Mouse (Mus musculus) forebrain, embryonic 13.5 days (tissue): ENCODE measurements around the gene Nectin1. TPM values are rescaled to one million over a fixed set of nuclear protein-coding genes. Genes with fewer than 3 reads are reported as not detected.

ENCODE experiments used
- ATAC-seq: fragments of 200-750 bp; cut with Nextera tagmentation; 2 replicates; pipeline ENCODE4 v1.8.0; 2017
- H3K27ac ChIP-seq: fragments of 300-500 bp; sonication (generic); 2 replicates; pipeline ENCODE4 v1.5.1; 2015; ENCODE audit warnings: inconsistent platforms, mild to moderate bottlenecking, moderate library complexity
- H3K27me3 ChIP-seq: fragments of 300-500 bp; sonication (generic); 2 replicates; pipeline ENCODE4 v1.6.1; 2015; ENCODE audit warnings: mild to moderate bottlenecking, inconsistent platforms
- H3K36me3 ChIP-seq: fragments of 300-500 bp; sonication (generic); 2 replicates; pipeline ENCODE4 v1.6.1; 2015; ENCODE audit warnings: mild to moderate bottlenecking, inconsistent platforms; ENCODE audit not compliant: poor library complexity, severe bottlenecking
- H3K4me1 ChIP-seq: fragments of 300-500 bp; sonication (generic); 2 replicates; pipeline ENCODE4 v1.6.1; 2015; ENCODE audit warnings: inconsistent platforms
- H3K4me2 ChIP-seq: fragments of 300-500 bp; sonication (generic); 2 replicates; pipeline ENCODE4 v1.6.1; 2015; ENCODE audit warnings: inconsistent platforms, mild to moderate bottlenecking, moderate library complexity
- H3K4me3 ChIP-seq: fragments of 300-500 bp; sonication (generic); 2 replicates; pipeline ENCODE4 v1.5.1; 2015; ENCODE audit warnings: mild to moderate bottlenecking, inconsistent platforms
- H3K9ac ChIP-seq: fragments of 300-500 bp; sonication (generic); 2 replicates; pipeline ENCODE4 v1.6.1; 2015; ENCODE audit warnings: mild to moderate bottlenecking, inconsistent platforms
- H3K9me3 ChIP-seq: fragments of 300-500 bp; sonication (generic); replicated peaks from 2 replicates; pipeline ENCODE4 v1.6.1; 2016; ENCODE audit warnings: inconsistent platforms
- WGBS: fragments of 180-500 bp; shearing (Covaris S2); methylation state at CpG from one replicate; pipeline ENCODE4 v1.1.7; 2015; 5-methylcytosine and 5-hydroxymethylcytosine counted together
- polyA plus RNA-seq: library from polyadenylated mRNA; unstranded; fragments of >200 nt; fragmentation: Nextera tagmentation; extraction: Ambion mirVana; gene quantifications from 2 replicates; pipeline ENCODE4 v1.2.1, GENCODE M21; 2015

Nectin1 gene
- polyA plus RNA-seq, 1 experiment from 2014 or later, result 8.8 TPM

DNA sequence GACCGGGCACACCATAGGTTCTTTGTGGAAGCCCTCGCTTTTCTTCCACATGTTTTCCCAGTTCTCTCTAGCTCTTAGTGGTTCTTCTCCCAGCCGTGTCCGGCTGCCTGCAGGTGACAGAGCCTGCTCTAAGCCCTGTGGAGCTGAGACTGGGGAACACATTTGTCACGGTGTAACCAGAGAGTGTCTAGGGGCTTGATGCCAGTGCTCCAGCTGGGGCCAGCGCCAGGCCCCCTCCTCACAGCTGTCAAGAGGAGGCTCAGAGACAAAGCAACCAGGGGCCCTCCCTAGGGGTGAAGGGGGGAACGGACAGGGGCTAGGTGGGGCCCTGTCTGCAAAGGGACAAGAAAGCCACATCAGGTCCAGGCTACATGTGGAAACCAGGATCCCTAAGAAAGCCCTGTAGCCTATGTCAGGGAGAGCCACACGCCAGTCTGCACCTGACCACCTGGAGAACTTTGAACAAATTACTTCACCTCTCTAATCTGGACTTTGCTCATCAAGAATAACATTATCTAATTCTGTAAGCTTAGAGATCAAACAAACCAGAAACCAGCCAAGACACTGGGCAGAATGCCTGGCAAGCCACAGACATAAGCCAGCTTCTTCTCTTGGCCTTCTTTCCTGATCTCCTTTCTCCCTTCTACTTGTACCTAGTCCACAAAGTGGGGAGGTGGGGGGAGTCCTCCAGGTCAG lies 82.9 kb downstream of the Nectin1 start:
- H3K9ac ChIP-seq, result no peak overlapping the region
- no peak overlapping the region for H3K27ac ChIP-seq
- H3K4me3 ChIP-seq, result no peak overlapping the region
- no peak for ATAC-seq
- H3K9me3 ChIP-seq, result no peaks in the 10 kb centered on the region
- no peaks in the 10 kb centered on the region for H3K36me3 ChIP-seq
- WGBS, result 36% methylated on average over 8 of the region's 8 CpGs
- H3K4me2 ChIP-seq, result no peak overlapping the region
- H3K4me1 ChIP-seq, result peaks cover 28% of the 10 kb centered on the region
- no peaks in the 10 kb centered on the region for H3K27me3 ChIP-seq

DNA sequence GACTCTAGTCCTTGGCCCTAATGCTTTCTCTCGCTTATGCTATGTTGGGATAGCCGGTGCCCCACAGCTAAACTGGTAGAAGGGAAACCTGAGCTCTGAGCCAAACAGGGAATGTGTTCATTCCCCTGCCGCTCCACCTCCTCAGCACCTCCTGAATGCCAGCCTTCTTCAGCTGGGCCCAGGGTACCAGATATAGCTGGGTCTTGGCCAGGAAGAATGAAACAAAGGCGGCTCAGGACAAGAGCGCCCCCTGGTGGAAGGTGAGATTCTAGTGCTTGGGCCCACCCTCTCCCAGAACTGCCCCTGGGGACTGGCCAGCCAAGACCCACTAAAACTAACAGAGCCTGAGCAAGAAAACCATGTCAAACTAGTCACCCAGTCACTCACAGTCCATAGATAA lies 83.8 kb downstream of the Nectin1 start:
- Histone ChIP-seq H3K9me3 (no peaks in the 10 kb centered on the region), H3K4me1 (peaks cover 28% of the 10 kb centered on the region), H3K27ac (no peak overlapping the region), H3K4me3 (no peak overlapping the region), H3K4me2 (no peak overlapping the region), H3K9ac (no peak overlapping the region), H3K36me3 (no peaks in the 10 kb centered on the region), H3K27me3 (no peaks in the 10 kb centered on the region)
- WGBS, result 49% methylated on average over 5 of the region's 5 CpGs
- no peak for ATAC-seq

DNA sequence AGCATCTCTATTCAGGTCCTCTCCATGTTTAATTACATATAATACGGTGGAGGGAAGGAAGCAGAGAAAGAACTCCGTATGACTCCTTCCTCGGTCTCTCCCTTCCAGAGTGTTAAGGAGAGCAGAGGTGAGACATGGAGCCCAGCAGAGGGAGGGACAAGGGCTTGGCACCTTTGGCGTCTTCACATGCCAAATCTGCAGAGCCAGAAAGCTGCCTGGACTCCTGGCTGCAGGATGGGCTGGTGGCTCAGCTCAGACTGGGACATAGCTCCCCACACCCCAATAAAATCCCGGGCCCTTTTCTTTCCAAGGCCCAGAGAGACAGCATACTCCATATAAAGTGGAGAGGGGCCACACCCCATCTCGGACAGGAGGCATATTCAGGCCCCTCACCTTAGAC lies 85.2 kb downstream of the Nectin1 start:
- Histone ChIP-seq H3K27me3 (no peaks in the 10 kb centered on the region), H3K9me3 (no peaks in the 10 kb centered on the region), H3K27ac (no peak overlapping the region), H3K4me2 (no peak overlapping the region), H3K4me3 (no peak overlapping the region), H3K36me3 (no peaks in the 10 kb centered on the region), H3K9ac (no peak overlapping the region), H3K4me1 (peaks cover 31% of the 10 kb centered on the region)
- 63% methylated on average over 6 of the region's 6 CpGs for WGBS
- no peak for ATAC-seq

DNA sequence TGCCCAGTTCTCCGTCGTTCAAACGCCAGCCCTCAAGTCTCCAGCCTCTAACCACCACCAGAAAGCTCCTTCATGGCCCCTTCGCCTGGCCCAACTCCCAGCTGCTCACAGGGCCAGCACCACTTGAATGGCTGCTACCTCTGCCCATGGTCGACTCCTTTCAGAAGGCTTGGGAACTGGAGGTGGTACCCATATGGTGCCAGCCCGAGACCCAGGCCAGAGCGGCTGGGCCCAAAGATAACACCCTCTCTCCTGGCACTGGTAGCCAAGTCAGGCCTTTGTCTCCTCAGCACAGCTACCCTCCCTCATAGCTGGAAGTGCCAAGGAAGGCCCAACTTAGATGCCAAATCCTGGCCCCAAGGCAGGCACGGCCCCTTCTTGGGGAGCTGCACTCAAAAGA lies 89.4 kb downstream of the Nectin1 start:
- Histone ChIP-seq H3K4me3 (no peak overlapping the region), H3K27me3 (no peaks in the 10 kb centered on the region; the same call in 1 of the 2 replicates), H3K9me3 (peaks cover 5% of the 10 kb centered on the region; the same call in 1 of the 2 replicates), H3K4me1 (peaks cover 17% of the 10 kb centered on the region), H3K36me3 (no peaks in the 10 kb centered on the region), H3K27ac (no peak overlapping the region), H3K4me2 (no peak overlapping the region), H3K9ac (no peak overlapping the region)
- 86% methylated on average over 8 of the region's 8 CpGs for WGBS
- ATAC-seq, result 0 out of 2 replicates have a peak, but pooled peaks have one; percentile 33

DNA sequence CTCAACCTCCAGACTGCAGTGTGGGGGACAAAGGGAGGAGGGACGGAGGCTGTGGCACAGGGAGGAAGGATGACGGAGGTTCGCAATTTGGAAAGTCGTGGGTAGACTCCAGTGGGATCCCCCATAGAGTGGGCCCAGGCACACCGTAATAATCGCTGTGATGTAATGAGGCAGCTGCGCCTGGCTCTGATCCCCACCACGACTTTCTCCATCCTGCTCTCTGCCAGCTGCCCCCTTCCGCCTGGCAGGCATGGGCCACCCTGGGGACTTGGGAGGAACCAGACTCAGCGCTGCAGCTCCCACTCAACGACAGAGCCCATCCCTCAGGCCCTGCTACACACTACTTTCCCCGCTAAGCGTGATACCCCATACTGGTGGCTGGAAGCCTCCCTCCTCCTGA lies 90.5 kb downstream of the Nectin1 start:
- Histone ChIP-seq H3K27me3 (no peaks in the 10 kb centered on the region; the same call in 1 of the 2 replicates), H3K9ac (no peak overlapping the region), H3K4me1 (peaks cover 8% of the 10 kb centered on the region; the same call in 1 of the 2 replicates), H3K4me2 (no peak overlapping the region), H3K9me3 (peaks cover 5% of the 10 kb centered on the region; the same call in 1 of the 2 replicates), H3K4me3 (no peak overlapping the region), H3K36me3 (no peaks in the 10 kb centered on the region), H3K27ac (no peak overlapping the region)
- ATAC-seq, result no peak
- 80% methylated on average over 13 of the region's 13 CpGs for WGBS

DNA sequence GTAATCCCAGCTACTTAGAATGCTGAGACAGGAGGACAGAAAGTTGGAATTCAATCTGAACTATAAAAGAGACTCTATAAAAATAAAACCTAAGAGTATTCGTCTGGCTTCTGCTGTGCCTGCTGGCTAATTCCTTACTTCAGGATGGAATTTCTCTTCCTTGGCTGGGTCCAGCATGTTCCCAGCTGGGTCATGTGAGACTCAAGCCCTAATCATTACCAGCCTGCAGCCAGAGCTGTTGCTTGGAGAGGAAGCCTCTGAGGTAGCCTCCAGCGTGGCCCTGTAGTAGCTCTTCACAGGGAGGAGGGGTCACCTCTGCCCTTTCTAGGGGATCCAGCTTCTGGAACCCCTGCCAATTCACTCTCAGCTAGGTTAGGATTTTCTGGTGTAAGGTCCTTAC lies 94.8 kb downstream of the Nectin1 start:
- 73% methylated on average over 2 of the region's 2 CpGs for WGBS
- Histone ChIP-seq H3K9ac (no peak overlapping the region), H3K9me3 (peaks cover 5% of the 10 kb centered on the region; the same call in 1 of the 2 replicates), H3K27ac (no peak overlapping the region), H3K27me3 (no peaks in the 10 kb centered on the region; the same call in 1 of the 2 replicates), H3K36me3 (no peaks in the 10 kb centered on the region), H3K4me1 (peaks cover 24% of the 10 kb centered on the region), H3K4me3 (no peak overlapping the region), H3K4me2 (no peak overlapping the region)
- ATAC-seq, result no peak

DNA sequence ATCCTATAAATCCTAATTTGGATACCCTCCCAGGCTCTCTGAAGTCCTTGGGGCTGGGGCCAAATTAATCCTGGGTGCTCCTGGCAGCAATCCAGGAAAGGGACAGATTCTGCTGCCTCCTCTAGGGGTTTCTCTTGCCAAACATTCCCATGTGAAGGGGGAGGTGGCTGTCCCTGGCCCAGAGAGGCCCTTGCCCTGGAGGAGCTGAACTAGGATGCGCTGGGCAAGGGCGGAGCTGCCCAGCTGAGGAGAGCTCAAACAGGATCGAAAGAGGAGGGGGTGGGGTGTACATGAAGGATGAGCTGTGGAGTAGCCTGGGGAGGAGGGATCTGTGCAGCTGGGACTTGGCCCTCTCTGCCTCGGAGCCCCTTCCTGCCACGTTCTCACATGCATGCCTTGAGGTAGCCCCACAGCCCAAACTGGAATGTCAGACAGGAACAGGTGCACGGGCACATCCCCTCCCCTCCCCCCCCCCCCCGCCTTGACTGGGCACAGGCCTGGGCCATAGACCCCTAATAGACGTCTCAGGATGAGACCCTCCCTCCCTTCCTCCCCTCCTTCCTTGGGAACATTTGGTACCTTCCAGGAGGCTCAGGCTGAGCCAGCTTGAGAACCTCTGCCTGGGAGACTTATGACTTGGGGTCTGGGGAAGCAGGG lies 99.3 kb downstream of the Nectin1 start:
- Histone ChIP-seq H3K27ac (no peak overlapping the region), H3K9me3 (peaks cover 2% of the 10 kb centered on the region; the same call in 1 of the 2 replicates), H3K36me3 (no peaks in the 10 kb centered on the region), H3K9ac (peak overlapping the region; percentile 43; the same call in 1 of the 2 replicates), H3K4me2 (peak overlapping the region; percentile 20; the same call in 1 of the 2 replicates), H3K4me3 (no peak overlapping the region), H3K4me1 (peaks cover 42% of the 10 kb centered on the region), H3K27me3 (peaks cover 13% of the 10 kb centered on the region; the same call in 1 of the 2 replicates)
- peak; percentile 62 for ATAC-seq
- 2% methylated on average over 5 of the region's 8 CpGs for WGBS

DNA sequence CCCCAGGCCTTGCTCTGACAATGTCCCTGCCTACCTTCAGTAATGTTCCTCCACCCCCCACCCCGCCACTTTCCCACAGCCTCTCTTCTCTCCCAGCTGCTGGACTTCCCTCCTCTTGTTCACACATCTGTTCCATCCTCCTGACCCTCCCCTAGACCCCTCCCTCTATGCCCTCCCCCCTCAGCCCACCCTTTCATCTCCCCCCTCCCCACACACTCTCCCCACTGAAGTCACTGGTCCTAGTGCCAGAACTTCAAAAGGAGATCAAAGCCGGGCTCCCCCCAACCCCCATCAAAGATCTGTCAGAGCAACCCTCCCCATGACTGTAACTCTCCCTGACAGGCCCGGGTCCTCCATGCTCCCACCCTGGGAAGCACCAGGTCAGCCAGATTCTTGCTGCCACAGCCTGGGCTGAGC lies 99.9 kb downstream of the Nectin1 start:
- peaks cover 42% of the 10 kb centered on the region for H3K4me1 ChIP-seq
- no peak; the same call in 1 of the 2 replicates for ATAC-seq
- no peaks in the 10 kb centered on the region for H3K9me3 ChIP-seq
- no peak overlapping the region for H3K9ac ChIP-seq
- no peak overlapping the region for H3K4me2 ChIP-seq
- 7% methylated on average over 2 of the region's 3 CpGs for WGBS
- H3K4me3 ChIP-seq, result no peak overlapping the region
- H3K27ac ChIP-seq, result no peak overlapping the region
- no peaks in the 10 kb centered on the region for H3K36me3 ChIP-seq
- peaks cover 13% of the 10 kb centered on the region; the same call in 1 of the 2 replicates for H3K27me3 ChIP-seq

DNA sequence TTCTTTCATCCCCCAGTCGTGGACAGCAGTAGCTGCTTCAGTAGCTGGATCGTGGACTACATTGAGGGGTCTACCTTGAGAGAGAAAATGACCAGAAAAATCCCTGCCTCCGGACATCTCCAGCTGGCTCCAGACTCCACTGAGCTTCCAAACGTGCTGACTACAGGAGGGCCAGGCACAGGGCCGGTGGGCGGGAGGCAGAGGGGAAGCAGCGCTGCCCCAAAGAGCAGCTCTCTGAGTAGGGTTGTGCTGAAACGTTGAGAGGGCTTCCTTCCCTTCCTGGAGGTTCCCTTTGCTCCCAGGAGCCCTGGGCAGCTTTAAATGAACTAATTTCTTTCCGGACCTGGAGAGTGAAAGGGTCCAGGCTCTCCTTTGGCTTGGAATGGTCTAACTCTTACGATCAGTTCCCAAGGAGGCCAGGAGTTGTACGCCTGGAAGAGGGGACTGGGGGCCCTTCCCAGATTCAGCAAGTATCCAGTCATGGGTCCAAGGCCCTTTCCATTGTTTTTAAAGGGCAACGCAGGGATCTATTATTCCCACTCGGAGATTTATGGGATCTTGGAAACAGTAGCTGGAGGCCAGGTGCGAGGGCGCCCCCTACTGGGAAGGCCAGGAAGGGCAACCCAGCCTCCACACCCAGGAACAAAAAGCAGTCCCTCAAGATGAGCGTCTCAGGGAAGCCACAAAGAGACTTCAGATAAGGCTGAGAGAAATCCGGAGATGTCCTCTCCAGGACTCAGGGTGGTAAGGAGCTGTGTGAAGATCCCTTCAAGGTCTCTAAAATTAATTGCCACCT lies 102.1 kb downstream of the Nectin1 start:
- peaks cover 13% of the 10 kb centered on the region; the same call in 1 of the 2 replicates for H3K27me3 ChIP-seq

DNA sequence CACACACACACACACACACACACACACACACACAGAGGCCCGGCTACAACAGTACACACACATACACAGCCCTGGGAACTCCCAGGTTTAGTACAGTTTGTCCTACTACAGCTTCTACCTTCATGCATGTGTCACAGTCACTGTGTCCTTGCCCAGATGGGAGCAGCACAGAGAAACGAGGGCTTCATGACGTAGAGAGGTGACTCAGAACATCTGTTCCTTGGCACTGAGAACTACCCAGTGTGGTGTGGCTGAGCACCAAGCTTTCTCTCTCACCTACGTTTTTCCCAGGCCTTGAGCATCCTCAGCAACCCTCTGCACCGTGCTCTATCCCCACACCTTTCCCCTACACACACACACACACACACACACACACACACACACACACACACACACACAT lies 104.1 kb downstream of the Nectin1 start:
- Histone ChIP-seq H3K9me3 (no peaks in the 10 kb centered on the region), H3K9ac (no peak overlapping the region), H3K4me1 (peaks cover 27% of the 10 kb centered on the region), H3K27me3 (peaks cover 13% of the 10 kb centered on the region; the same call in 1 of the 2 replicates), H3K4me2 (no peak overlapping the region), H3K36me3 (no peaks in the 10 kb centered on the region), H3K27ac (no peak overlapping the region), H3K4me3 (no peak overlapping the region)
- WGBS, result 63% methylated on average over 5 of the region's 5 CpGs
- ATAC-seq, result no peak

More for the DNA sequence above, 102.1 kb downstream of the Nectin1 start:
- Histone ChIP-seq H3K9ac (no peak overlapping the region), H3K4me1 (peaks cover 36% of the 10 kb centered on the region), H3K4me2 (peak overlapping the region; percentile 19; the same call in 1 of the 2 replicates), H3K36me3 (no peaks in the 10 kb centered on the region), H3K9me3 (no peaks in the 10 kb centered on the region), H3K27ac (no peak overlapping the region), H3K4me3 (no peak overlapping the region)
- no peak for ATAC-seq
- 8% methylated on average over 17 of the region's 17 CpGs for whole genome bisulfite sequencing

DNA sequence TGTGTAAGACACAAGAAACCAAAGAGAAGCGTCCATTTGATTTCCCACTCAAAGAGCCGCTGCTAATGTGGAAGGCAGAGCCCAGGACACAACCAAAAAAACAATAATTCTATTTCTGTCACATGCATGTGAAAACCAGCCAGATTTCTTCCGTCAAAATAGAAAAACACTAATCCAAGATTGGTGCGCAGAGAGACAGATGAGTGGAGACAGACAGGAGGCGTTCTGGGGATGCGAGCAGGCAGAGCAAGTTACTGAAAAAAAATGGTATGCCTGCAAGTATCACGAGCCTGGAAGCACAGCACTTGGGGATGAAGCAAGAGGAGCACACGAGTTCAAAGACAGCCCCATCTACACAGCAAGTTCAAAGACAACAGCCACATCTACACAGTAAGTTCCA lies 106.5 kb downstream of the Nectin1 start:
- no peak overlapping the region for H3K27ac ChIP-seq
- H3K4me1 ChIP-seq, result peaks cover 10% of the 10 kb centered on the region
- 0 out of 2 replicates have a peak, but pooled peaks cover 2% of the 10 kb centered on the region for H3K27me3 ChIP-seq
- H3K9me3 ChIP-seq, result no peaks in the 10 kb centered on the region
- H3K4me2 ChIP-seq, result no peak overlapping the region
- no peak for ATAC-seq
- no peak overlapping the region for H3K9ac ChIP-seq
- no peak overlapping the region for H3K4me3 ChIP-seq
- WGBS, result 70% methylated on average over 8 of the region's 8 CpGs
- H3K36me3 ChIP-seq, result no peaks in the 10 kb centered on the region

DNA sequence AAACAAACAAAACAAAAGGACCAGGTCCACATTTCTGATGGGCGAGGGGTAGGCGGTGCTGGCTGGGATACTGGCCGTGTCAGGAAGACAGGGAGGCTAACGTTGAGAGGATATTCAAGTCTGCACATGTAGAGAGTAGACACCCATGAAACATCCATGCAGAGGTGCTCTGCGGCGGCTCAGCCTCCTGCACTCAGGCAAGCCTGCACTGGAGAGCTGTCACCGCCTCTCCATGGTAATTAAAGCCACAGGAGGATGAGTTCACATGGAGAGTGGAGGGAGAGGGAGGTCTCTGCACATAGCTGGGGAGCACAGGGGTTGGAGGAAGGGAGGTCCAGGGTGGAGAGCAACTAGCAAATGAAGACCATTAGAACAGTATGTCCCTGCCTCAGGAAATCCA lies 107.4 kb downstream of the Nectin1 start:
- ATAC-seq, result no peak
- no peaks in the 10 kb centered on the region for H3K36me3 ChIP-seq
- H3K27me3 ChIP-seq, result no peaks in the 10 kb centered on the region
- WGBS, result 71% methylated on average over 7 of the region's 7 CpGs
- H3K4me3 ChIP-seq, result no peak overlapping the region
- H3K9ac ChIP-seq, result no peak overlapping the region
- H3K4me2 ChIP-seq, result no peak overlapping the region
- H3K9me3 ChIP-seq, result no peaks in the 10 kb centered on the region
- H3K4me1 ChIP-seq, result 0 out of 2 replicates have a peak, but pooled peaks cover under 1% of the 10 kb centered on the region
- H3K27ac ChIP-seq, result no peak overlapping the region
